In genomic region chr6:136804705-136805408, GRCm38 (mm10) we compare ENCODE assay signal across 8 mouse cellular contexts. TPM values are rescaled to one million over a fixed set of nuclear protein-coding genes. Genes with fewer than 3 reads are reported as not detected.
DNase-seq lines count a peak whose midpoint lies in the region; ATAC-seq lines count a peak whose summit lies in the region.

No protein-coding gene starts in this region.

- peak; percentile 78 for DNase-seq in heart, adult 11 months
- DNase-seq in heart, postnatal 4 days = no peak
- DNase-seq in CD4-positive helper T cell, adult 2 months (ENCODE audit: low read depth, low spot score) = peak; percentile 57
- no peak for DNase-seq in right cerebral cortex, postnatal 10 days (ENCODE audit: low spot score in 2 of 2)
- no peak for DNase-seq in left cerebral cortex, postnatal 10 days (ENCODE audit: extremely low spot score in 1 of 2, low spot score in 2 of 2)
- no peak for DNase-seq in spleen, adult 18-20 months

- 31% methylated on average over 9 of the region's 9 CpGs for WGBS in forebrain, embryonic 13.5 days
- 13% methylated on average over 9 of the region's 9 CpGs for WGBS in liver, embryonic 12.5 days (ENCODE audit: insufficient replicate concordance)

- peak overlapping the region; percentile 100 for H3K27ac ChIP-seq in forebrain, embryonic 13.5 days
- peak overlapping the region; percentile 100 for H3K27ac ChIP-seq in liver, embryonic 12.5 days

- ATAC-seq in forebrain, embryonic 13.5 days = no peak
- ATAC-seq in liver, embryonic 12.5 days = no peak

- peak overlapping the region; percentile 65 for H3K4me3 ChIP-seq in forebrain, embryonic 13.5 days
- peak overlapping the region; percentile 67 for H3K4me3 ChIP-seq in liver, embryonic 12.5 days

- intact Hi-C loops in left cerebral cortex, postnatal 10 days (cut with DNase I) = no loop called here

- H3K27me3 ChIP-seq in forebrain, embryonic 13.5 days = no peaks in the 10 kb centered on the region
- no peaks in the 10 kb centered on the region for H3K27me3 ChIP-seq in liver, embryonic 12.5 days (replicated peaks)

- H3K9ac ChIP-seq in forebrain, embryonic 13.5 days = peak overlapping the region; percentile 95
- peak overlapping the region; percentile 91 for H3K9ac ChIP-seq in liver, embryonic 12.5 days

- H3K36me3 ChIP-seq in forebrain, embryonic 13.5 days (ENCODE audit: poor library complexity, severe bottlenecking) = no peaks in the 10 kb centered on the region
- peaks cover 3% of the 10 kb centered on the region for H3K36me3 ChIP-seq in liver, embryonic 12.5 days

- peaks cover 26% of the 10 kb centered on the region for H3K4me1 ChIP-seq in forebrain, embryonic 13.5 days
- peaks cover 65% of the 10 kb centered on the region for H3K4me1 ChIP-seq in liver, embryonic 12.5 days

- no peaks in the 10 kb centered on the region for H3K9me3 ChIP-seq in forebrain, embryonic 13.5 days (replicated peaks)
- H3K9me3 ChIP-seq in liver, embryonic 12.5 days (replicated peaks) = no peaks in the 10 kb centered on the region

- peak overlapping the region; percentile 75 for H3K4me2 ChIP-seq in forebrain, embryonic 13.5 days
- H3K4me2 ChIP-seq in liver, embryonic 12.5 days = peak overlapping the region; percentile 79

RNA-seq across cellular contexts. Expression of gene Hist4h4, which starts 0.6 kb away (rescaled TPM):
- total RNA-seq in heart, postnatal 4 days (2021) = 10 to 100 TPM; 32.8 to 34.4 TPM
- polyA plus RNA-seq in forebrain, embryonic 13.5 days (2015; fragmentation: Nextera tagmentation; extraction: Ambion mirVana) = 0.97 and 1.2 TPM in 2 replicates
- polyA plus RNA-seq in liver, embryonic 12.5 days (2016; fragmentation: Nextera tagmentation; extraction: Ambion mirVana) = 0.92 and 1.0 TPM in 2 replicates
- total RNA-seq in left cerebral cortex, postnatal 10 days (2021) = 10 to 100 TPM in 1 of 2 experiments, 1 to 10 TPM in 1; 9.6 to 11.8 TPM

RNA-seq across cellular contexts. Expression of gene H2afj, which starts 3.2 kb away (rescaled TPM):
- 10 to 100 TPM; 28.1 to 33.6 TPM for total RNA-seq in heart, postnatal 4 days (2021)
- polyA plus RNA-seq in forebrain, embryonic 13.5 days (2015; fragmentation: Nextera tagmentation; extraction: Ambion mirVana) = 125 and 140 TPM in 2 replicates
- polyA plus RNA-seq in liver, embryonic 12.5 days (2016; fragmentation: Nextera tagmentation; extraction: Ambion mirVana) = 196 and 207 TPM in 2 replicates
- total RNA-seq in left cerebral cortex, postnatal 10 days (2021) = 10 to 100 TPM; 45.5 to 48.8 TPM

RNA-seq across cellular contexts. Expression of gene BC049715, which starts 22.6 kb away (rescaled TPM):
- total RNA-seq in heart, postnatal 4 days (2021) = 1 to 10 TPM; 2.1 to 2.5 TPM
- polyA plus RNA-seq in forebrain, embryonic 13.5 days (2015; fragmentation: Nextera tagmentation; extraction: Ambion mirVana) = 0.85 and 1.9 TPM in 2 replicates
- polyA plus RNA-seq in liver, embryonic 12.5 days (2016; fragmentation: Nextera tagmentation; extraction: Ambion mirVana) = 1.2 and 1.3 TPM in 2 replicates
- total RNA-seq in left cerebral cortex, postnatal 10 days (2021) = 1 to 10 TPM; 4.9 to 5.0 TPM

RNA-seq across cellular contexts. Expression of gene Wbp11, which starts 23.2 kb away (rescaled TPM):
- 10 to 100 TPM; 89.9 to 90.8 TPM for total RNA-seq in heart, postnatal 4 days (2021)
- 94.5 and 98.8 TPM in 2 replicates for polyA plus RNA-seq in forebrain, embryonic 13.5 days (2015; fragmentation: Nextera tagmentation; extraction: Ambion mirVana)
- polyA plus RNA-seq in liver, embryonic 12.5 days (2016; fragmentation: Nextera tagmentation; extraction: Ambion mirVana) = 95.0 and 97.3 TPM in 2 replicates
- 100 to 1,000 TPM; 123 to 124 TPM for total RNA-seq in left cerebral cortex, postnatal 10 days (2021)

RNA-seq across cellular contexts. Expression of gene Gucy2c, which starts 23.3 kb away (rescaled TPM):
- not detected for total RNA-seq in heart, postnatal 4 days (2021)
- 0.13 TPM in 2 replicates for polyA plus RNA-seq in forebrain, embryonic 13.5 days (2015; fragmentation: Nextera tagmentation; extraction: Ambion mirVana)
- 0.07 TPM in 1 of 2 replicates, not detected in the other for polyA plus RNA-seq in liver, embryonic 12.5 days (2016; fragmentation: Nextera tagmentation; extraction: Ambion mirVana)
- total RNA-seq in left cerebral cortex, postnatal 10 days (2021) = under 1 TPM; 0.39 to 0.41 TPM

Comparison
In these comparisons a context has a peak if more than half of its experiments do, and no peak if none do; other contexts are left out.
1. DNase-seq: peak in heart, adult 11 months (single experiment) and CD4-positive helper T cell, adult 2 months (single experiment); none in heart, postnatal 4 days (single experiment), right cerebral cortex, postnatal 10 days (0 of 2), left cerebral cortex, postnatal 10 days (0 of 2) and spleen, adult 18-20 months (0 of 2).